Mouse (Mus musculus): ENCODE results near the gene Wdr95.
A peak's percentile ranks its signal among the peaks of the same experiment; 100 is the strongest.

The Wdr95 gene

DNA sequence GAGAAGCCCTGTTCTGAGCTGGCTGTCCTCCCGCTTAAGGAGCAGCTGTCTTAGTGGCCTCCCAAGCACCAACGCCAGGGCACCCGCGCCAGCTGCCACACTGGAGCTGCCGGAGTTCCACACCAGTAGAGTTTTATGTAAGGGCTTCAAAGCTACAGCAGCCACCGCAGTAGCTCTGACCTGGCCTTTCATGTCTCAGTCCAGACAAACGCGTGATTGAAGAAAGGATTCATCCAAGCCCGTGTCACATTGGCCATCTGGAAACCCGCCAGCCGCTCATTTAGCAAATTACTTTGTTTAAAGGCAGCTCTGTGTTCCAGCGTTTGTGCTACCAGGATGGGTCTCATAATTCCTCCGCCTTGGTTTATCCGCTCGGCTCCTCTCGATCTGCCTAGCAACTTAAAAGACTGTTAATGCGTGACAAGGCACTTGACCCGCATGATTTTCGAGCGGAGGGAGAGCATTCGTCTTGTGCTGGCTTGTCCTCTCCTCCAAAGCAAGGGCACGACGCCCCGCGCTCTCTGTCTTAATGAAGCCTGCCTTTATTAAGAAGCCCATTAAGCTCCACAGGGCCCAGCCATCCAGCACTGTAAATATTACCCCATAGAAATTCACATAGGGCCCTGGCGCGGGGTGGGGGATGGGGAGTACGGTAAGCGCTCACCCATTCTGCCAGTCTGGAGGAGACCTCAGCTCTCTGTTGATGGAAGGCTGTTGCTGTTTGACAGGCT lies at the start of gene Wdr95:
Gene Wdr95, plus strand, starts transcription at position 681 of the 731 bp plus-strand sequence.
- no peak for DNase-seq (ENCODE audit: low spot score)

DNA sequence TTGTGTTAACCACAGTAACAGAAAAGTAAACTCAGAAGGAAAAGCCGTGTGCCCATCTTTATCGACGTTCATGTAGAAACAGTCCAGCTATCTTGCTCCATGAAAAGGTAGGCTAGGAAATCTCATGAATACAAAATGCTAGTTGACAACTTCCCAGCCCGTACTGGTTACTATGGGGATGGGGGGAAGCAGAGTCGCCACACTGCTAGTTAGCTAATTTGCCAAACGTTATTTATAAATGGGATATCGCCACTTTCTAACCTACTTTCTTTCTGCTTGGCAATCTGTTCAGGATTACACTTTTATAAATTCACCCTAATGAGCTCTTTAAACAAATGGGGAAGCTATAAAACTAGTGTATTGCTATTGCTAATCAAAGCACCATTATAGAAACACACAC lies 46.6 kb upstream of the Wdr95 start:
- no peak for DNase-seq (ENCODE audit: low spot score)

DNA sequence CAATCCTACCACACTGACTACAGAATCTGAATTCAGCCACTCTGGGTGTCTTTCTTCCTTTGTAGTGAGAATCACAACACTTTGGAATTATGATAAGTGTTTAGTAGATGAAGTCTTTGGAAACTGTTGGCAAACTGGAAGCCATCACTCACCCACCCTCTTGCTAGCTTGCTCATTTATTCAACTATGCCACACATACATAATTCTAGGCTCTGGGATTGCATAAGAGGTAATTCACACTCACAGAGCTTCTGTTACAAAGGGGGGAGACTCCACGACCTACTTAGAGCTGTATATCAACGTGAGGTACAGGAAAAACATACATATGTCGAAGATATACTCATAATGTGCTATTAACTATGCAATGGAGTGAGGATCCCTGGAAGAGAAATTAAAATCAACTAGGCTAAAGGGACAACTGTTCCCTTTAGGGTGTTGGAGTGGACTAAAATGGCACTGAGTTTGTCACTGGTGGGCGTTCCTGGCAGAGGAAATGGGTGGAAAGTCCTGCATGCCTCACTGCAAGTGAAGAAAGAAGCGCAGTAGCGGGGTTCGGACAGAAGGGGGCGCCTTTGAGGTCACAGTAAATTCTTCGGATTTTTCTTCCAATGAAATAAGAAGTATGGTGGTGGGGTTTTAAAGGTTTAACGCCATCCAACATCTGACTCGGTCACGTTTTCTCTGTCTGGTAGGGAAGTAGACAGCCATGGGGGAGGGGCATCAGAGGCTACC lies 45.0 kb upstream of the Wdr95 start:
- DNase-seq (ENCODE audit: low spot score) = no peak

DNA sequence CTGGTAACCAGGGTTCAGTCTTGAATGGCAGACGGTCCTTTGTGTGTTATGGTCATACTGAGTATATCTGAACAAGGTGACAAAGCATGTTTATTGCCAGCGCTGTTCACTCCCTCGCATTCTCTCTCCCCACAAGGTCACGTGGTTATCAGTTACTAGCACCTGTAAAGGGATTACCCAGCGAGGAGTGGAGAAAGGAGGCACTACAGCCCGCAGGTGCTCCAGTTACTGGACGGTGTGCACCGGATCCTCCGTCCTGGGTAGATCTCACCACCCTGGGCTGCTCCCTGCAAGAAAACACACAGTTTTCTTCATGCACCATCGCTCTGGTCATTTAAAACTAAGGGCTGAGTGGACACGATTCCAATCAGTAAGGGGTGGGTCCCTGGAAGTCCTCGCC lies 44.2 kb upstream of the Wdr95 start:
- DNase-seq (ENCODE audit: low spot score) = no peak

DNA sequence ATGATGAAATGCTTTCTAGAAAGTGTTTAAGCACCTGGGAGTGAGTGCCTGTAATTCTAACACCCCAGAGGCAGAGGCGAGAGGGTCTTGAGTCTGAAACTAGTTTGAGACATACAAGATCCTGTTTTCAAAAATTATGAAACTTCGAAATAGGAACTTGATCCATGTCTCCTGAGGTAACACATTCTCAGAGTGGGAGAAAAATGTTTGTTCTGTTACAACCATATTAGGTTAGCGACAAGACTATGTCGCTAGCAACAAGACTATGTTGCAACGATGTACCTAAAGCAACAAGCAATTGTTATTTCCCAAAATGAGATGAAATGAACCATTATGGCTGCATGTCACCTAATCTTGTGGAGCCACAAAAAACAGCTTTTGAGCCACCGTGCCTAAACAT lies 43.0 kb upstream of the Wdr95 start:
- DNase-seq (ENCODE audit: low spot score) = no peak

DNA sequence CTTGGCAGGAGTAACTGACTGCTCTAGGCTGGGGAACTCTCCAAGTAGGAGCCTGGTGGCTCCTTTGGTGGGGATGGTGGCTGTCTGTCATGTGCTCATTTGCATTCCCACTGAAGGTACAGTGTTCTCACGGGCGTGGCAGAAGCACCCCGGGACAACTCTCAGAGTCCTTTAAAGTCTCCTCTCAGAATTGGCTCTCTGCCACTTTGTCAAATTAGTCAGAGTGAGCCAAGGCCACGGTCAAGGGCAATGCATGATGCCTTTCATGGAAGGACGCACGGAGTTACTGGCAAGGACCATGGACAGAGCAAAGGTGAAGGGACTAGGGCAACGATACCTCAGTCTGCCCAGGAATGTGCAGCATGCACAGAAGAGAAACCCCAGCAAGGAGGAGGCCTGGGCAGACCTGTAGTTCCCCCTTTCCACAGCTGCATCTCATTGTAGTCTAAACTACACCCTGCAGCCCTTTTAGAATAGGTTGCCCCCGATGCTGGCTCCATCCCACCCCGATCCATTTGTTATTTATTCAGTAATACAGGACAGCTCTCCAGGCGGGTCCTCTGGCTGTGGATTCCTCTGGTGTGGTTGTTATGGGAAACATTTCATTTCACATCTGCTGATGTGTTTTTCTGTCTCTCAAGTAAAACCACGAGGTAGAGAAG lies 40.0 kb upstream of the Wdr95 start:
- no peak for DNase-seq (ENCODE audit: low spot score)

DNA sequence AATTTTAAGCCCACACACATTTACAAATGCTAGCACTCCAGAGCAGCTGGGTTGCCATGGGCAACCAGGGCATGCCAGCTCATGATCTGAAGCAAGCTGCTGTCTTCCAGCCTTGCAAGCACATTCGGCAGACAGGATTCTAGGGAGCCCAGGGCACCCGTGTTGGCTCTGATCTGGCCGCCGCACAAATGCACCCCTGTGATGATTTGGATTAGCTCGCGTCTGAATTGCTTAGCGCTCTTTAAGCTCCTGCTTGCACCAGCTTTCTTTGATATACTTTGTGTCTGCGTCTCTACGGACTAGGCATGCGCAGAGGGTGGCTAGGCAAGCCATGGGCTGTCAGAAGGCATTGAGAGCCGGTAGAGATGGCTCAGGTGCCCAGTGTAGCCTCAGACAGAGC lies 39.3 kb upstream of the Wdr95 start:
- no peak for DNase-seq (ENCODE audit: low spot score)

DNA sequence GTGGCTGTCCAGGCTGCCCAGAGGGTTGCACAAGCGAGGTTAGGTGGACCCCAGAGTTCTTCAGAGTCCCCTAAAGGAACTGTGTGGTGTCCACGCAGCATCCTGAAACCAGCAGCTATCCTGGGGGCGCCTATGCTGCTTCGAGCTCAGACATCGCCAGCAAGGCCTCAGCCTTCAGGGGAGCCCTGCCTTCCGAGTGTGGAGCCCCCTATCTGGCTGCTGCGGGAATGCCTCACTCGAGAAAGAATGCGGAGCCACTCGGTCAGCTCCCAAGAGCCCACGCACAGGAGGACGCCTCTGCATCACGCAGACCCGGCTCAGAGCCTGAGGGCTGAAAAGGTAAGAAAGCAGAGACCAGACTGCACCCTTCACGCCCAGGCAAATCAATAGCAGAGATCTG lies 38.2 kb upstream of the Wdr95 start:
- no peak for DNase-seq (ENCODE audit: low spot score)

DNA sequence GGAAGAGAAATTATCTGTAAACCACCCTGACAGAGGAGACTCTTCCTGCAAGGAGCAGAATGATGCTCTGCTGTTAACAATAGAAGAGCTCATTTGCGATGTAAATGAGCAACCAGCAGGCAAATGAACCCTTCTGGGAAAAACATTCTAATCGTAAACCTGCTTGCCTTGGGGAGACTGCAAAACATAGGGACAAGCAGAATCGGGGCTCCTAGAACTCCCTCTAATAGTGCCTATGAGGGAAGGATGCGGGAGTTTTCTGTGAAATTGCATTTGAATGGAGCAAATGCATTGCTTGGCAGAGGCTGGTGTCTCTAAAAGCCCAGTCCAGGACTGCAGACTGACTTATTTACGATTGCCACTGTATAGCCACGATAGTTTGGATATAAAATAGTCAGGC lies 32.8 kb upstream of the Wdr95 start:
- no peak for DNase-seq (ENCODE audit: low spot score)

DNA sequence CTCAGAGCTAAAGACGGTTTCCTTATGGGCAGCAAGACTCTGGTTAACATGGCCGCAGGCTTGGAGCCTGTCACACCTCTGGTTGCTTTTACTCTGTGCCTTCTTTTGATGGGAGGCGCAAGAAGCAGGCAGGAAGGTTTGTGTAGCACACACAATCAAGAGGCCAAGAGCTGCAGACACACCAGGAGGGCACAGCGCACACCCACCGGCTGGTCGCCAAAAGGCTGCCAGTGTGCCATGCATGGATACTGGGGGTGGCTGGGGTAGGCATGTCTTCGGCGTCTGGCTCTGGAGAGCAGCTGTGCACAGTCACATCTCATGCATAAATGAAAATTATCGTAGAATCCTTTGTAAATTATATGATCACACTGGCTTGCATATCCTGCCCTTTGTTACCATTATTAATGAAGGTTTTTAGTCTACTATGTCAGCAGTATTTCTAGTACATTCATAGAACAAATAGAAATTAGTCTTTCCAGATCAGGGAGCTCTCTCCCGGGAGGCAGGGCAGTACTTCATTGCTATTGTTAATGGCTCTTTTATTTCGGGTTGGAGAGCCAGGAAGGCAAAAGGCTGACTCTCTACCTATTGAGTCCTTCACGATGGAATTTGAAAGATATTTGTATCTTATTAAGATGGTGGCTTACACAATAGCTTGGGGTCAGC lies 31.9 kb upstream of the Wdr95 start:
- DNase-seq (ENCODE audit: low spot score) = no peak

DNA sequence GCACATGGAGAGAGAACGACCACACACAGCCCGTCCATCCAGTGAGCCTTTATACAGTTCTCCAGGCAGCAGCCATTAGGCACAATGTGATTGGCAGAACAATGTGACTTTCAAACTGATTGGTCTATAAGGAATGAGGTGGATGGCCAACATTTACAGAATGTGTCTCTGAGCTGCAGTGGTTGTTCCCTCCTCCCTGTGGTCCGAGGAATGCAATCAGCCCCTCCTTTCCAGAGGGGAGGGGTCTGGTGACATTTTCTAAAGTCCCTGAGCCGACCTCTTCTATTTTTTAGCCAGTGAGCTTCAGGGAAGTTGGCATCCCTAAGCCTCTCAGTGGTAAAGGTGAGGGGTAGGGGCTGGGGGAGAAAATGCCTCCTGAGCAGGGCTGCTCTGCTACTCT lies 28.5 kb upstream of the Wdr95 start:
- no peak for DNase-seq (ENCODE audit: low spot score)

DNA sequence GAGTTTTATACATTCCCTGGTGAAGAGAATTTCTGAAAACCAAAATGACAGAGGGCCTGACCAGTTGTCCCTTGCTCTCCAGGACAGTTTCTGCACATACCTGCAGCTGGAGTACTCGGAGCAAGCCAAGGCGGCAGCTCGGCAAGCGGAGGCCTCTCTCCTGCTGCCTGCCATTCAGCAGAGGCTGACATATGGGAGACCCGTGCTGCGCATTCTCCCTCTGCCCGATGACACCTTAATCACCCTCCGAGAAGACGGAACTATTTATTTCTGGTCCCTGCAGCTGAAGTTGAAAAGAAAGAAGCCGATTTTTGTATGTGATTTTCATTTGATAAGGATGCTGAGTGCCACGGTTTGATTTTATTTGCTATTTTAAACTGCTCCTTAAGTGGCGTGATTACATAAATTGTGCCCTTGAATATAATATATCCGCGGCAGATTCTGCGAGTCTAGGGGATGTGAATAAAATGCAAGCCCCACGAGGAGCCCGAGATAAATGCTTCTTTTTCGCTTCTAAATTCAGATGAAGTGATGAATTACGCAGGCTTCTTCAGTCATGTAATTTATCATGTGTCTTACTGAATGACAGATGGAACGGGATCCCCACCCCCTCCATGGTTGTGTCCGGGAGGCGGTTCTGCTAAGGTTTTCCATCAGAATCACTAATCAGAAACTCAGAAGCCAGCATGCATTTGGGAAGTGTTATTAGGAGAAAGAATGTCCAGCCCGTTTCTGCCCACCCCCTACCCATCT lies 24.9 kb upstream of the Wdr95 start:
- DNase-seq (ENCODE audit: low spot score) = no peak

DNA sequence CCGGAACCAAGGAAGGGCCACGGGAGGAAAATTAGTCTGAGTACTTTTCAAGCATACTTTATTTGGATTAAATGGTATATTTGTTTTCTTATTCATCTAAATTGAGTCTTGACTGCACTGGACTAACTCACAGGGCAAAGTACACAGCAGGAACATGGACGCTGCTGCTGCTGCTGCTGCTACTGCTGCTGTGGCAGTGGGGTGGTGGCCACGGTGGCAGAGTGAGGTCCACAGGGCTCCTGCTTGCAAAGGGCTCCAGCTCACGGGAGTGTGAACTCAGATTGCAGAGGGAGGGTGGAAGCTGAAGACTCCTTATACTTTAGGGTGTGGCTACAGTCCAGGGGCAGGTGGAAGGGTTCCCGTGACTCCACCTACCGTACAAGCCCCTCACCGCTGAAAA lies 23.5 kb upstream of the Wdr95 start:
- no peak for DNase-seq (ENCODE audit: low spot score)

DNA sequence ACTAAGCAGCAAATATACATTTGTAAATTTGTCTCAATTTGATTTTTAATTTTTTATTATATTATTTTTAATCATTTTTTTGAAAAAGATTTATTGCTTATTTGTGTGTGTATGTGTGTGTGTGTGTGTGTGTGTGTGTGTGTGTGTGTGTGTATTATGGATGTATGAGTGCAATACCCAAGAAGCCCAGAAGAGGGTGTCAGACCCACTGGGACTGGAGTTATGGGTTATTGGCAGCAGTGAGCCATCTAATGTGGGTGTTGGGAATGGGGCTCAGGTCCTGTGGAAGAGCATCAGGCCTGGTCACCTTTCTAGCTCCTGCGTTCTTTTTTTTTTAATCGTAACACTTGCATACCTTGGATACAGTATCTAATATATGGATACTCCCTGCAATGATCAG lies 22.4 kb upstream of the Wdr95 start:
- DNase-seq (ENCODE audit: low spot score) = no peak

DNA sequence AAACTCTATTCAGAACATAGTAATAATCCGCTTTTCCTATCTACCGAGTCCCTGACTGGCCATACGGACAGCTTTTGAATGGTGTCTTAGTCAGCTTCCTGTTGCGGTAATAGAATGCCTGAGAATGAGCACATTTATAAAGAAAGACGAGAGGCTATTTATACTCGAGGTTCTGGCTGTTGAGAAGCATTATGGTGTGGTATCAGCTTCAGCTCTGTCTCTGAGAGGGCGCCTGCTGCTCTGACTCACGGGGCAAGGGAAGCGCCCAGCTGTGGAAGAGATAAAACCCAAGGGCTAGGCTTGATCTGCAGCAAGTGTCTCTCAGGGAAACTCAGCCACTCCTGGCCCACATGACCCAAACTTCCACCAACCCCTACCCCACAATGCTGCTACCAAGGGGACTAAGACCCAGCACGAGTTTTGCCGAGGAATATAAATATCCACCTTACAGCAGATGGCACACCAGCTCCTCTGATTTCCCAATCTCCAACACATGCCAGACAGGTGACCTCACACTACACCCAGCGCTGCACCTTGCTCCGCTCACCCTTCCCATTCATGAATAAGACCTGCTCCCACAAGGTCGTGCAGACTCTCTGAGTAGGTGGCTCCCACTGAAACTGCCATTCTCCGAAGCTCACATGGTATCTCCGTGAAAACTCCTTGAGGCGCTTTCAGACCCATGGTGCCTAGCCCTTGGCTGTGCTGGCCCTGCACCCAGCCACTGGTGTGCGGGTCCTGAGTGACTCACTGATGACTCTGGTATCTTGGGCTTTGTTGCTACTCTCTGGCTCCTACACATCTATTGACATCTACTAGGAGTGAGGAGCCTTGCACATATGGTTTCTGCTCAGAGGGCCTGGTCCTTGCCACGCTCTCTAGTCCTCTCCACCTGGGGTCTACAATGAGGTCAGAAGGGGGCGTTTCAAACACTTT lies 20.1 kb upstream of the Wdr95 start:
- DNase-seq (ENCODE audit: low spot score) = no peak

DNA sequence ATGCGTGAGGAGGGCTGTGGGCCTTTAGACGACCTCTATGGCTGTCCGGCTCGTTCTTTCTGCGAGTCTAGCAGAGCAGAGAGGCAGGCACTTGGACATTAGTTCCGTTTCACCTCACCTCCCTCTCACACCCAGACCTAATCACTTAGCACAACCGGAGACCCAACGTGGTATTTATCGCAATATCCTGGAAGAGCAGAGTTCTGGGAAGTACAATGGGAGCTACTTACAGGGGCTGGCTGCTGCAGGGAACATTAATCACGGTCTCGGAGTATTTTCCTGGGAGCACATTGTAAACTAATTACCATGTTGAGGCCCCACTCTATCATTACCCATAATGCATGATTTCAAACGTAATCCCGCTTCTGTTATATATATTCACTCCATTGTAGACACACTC lies 18.2 kb upstream of the Wdr95 start:
- DNase-seq (ENCODE audit: low spot score) = no peak

DNA sequence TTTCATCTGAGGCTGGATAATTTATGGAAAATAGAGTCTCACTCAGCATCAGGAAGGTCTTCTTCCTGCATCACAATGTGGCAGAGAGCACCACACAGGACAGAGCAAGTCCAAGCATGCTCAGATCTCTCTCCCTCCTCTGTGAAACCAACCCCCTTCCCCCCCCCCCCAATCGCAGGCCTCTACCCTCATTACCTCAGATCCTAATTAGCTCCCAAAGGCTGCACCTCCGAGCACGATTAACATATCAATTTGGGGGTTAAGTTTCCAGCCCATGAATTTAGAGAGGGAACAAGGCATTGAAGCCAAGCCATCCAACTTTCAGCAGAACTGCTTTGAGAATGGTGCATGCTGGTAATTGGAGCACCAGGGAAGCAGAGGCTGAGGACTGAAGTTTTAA lies 15.8 kb upstream of the Wdr95 start:
- no peak for DNase-seq (ENCODE audit: low spot score)

DNA sequence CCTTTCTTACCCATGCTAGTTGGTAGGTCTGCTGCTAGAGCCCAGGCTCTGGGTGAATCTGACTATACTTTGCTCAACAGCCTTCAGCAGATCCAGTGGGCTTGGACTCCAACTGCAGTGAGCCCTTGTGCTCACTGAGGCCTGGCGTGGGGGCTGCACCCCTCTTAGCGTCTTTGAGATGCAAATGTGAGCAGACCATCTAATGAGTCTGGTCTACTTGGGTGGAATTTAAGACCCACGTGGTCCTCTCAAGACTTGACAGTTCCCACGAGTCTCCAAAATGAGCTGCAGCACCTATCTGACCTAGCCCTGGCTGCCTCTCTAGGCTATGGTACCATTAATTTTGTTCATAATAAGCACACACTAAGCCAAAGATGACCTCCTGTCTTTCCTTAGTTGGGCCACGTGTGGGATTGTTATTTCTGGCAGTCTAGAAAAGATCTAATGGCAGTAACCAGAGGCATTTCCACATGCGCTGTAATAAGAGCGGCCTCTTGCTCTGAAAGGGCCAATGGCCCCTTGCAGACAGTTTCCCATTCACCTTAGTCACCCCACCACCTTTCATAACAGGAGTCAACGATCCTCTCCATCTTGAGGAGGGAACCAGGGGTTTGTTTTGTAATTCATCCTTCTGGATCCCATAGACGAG lies 14.9 kb upstream of the Wdr95 start:
- no peak for DNase-seq (ENCODE audit: low spot score)

DNA sequence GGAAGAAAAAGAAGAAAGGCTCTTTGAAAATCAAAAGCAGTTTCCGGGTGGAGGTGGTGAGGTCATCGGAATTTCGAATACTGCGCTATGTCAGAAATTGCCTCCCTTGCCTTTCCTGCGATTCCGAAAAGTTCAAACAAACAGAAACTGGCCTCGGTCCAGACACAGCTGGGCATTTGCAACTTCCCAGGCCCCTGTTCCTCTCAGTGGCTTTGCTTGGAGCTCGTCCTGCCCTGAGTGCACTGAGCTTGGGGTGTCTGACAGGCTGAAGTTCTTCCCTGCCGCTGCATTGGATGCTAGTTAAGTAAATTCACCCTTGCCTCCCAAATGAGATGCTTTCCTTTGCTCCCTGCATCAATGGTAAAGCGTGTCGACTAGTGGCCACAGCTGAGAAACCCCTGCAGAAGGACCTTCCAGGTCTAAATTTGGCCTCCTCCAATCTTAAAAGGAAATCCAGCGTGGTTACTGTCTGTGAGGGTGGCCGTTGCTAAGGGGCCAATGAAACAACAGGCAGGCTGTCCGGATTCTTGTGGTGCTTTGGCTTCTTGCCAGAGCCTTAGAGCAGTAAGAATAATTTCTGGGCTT lies 14.3 kb upstream of the Wdr95 start:
- peak; percentile 26 for DNase-seq (ENCODE audit: low spot score)

DNA sequence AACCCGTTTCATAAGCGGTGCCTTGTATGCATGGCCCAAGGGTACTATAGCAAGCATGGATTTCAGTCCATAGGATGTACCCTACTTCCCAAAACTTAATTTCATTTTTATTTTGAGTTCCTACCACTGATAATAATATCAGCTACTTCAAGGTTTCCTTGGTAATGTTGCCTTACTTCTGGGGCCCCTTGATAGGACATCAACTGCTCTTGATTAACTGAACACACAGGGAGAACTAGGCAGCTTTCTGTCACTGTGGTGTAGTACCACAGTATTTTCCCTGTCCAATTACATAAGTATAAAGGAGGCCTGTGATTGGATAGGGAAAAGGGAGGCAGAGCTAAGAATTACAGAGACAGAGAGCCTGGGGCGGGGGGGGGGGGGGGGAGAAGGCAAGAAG lies 13.6 kb upstream of the Wdr95 start:
- no peak for DNase-seq (ENCODE audit: low spot score)

All from urinary bladder, postnatal 14 days (tissue).